Mouse (Mus musculus) myocyte (in vitro differentiated cells): ENCODE measurements around the gene Ulk4.

Experiments
- E2F4 ChIP-seq: IDR thresholded peaks from one replicate; pipeline ENCODE4 v1.6.1; 2011; ENCODE audit warnings: mild to moderate bottlenecking, control low read depth, moderate library complexity; ENCODE audit not compliant: insufficient read depth
- MAX ChIP-seq: IDR thresholded peaks from one replicate; pipeline ENCODE4 v1.6.1; 2011; ENCODE audit warnings: low read depth, mild to moderate bottlenecking, control low read depth
- POLR2A ChIP-seq: IDR thresholded peaks from one replicate; pipeline ENCODE4 v1.6.1; 2011; ENCODE audit warnings: low read depth, mild to moderate bottlenecking, control low read depth, moderate library complexity; ENCODE audit not compliant: insufficient read length

GRCm38 (mm10) chr9:121218230-121218629, 58.8 kb downstream of the Ulk4 start:
- TF ChIP-seq E2F4 = no peak
- TF ChIP-seq POLR2A = no peak
- TF ChIP-seq MAX = no peak
